Mouse (Mus musculus): ENCODE measurements around the gene Akna.

- TF ChIP-seq CTCF (IDR thresholded peaks at IDR 0.05; ENCODE audit: low read depth) (no peak), EP300 (IDR thresholded peaks at IDR 0.05; ENCODE audit: low read depth) (no peak)
Observed at GRCm38 (mm10) chr4:63355877-63356665, 47.1 kb downstream of the Akna start, which contains the start of gene Orm3.

Measured in liver, postnatal 0 days (tissue).